Mouse (Mus musculus) CH12.LX (cell line): ENCODE measurements around the gene Mgll.

Experiments used
- BHLHE40 ChIP-seq: IDR thresholded peaks from 2 replicates; pipeline ENCODE4 v1.6.1; 2011; ENCODE audit warnings: mild to moderate bottlenecking, low read depth, low read length, improper control_type of control experiment
- CTCF ChIP-seq, 2 experiments: IDR thresholded peaks in 1 of 2; conservative IDR thresholded peaks in 1 of 2; 2 replicates each; pipeline ENCODE4 v1.5.1; 2011 to 2012; ENCODE audit warnings: low read depth in 2 of 2, low read length in 2 of 2, improper control_type of control experiment in 1 of 2, inconsistent platforms in 1 of 2, mild to moderate bottlenecking in 1 of 2, moderate library complexity in 1 of 2
- E2F4 ChIP-seq: IDR thresholded peaks from 2 replicates; pipeline ENCODE4 v1.6.1; 2011; ENCODE audit warnings: low read depth, low read length, improper control_type of control experiment; ENCODE audit not compliant: insufficient replicate concordance
- EP300 ChIP-seq: IDR thresholded peaks from 2 replicates; pipeline ENCODE4 v1.6.1; 2011; ENCODE audit warnings: low read length, improper control_type of control experiment
- ETS1 ChIP-seq: conservative IDR thresholded peaks from 2 replicates; pipeline ENCODE4 v1.6.1; 2012; ENCODE audit warnings: low read depth, mild to moderate bottlenecking, inconsistent platforms, low read length, improper control_type of control experiment, moderate library complexity
- KAT2A ChIP-seq: IDR thresholded peaks from 2 replicates; pipeline ENCODE4 v1.6.1; 2012; ENCODE audit warnings: low read length, improper control_type of control experiment, inconsistent platforms; ENCODE audit not compliant: insufficient replicate concordance
- MAFK ChIP-seq: IDR thresholded peaks from 2 replicates; pipeline ENCODE4 v1.6.1; 2011; ENCODE audit warnings: low read length, improper control_type of control experiment; ENCODE audit not compliant: insufficient replicate concordance
- MAZ ChIP-seq: IDR thresholded peaks from 2 replicates; pipeline ENCODE4 v1.6.1; 2012; ENCODE audit warnings: low read depth, mild to moderate bottlenecking, inconsistent platforms, low read length, improper control_type of control experiment, moderate library complexity
- MYC ChIP-seq: IDR thresholded peaks from 2 replicates; pipeline ENCODE4 v1.6.1; 2011; ENCODE audit warnings: low read depth, mild to moderate bottlenecking, improper control_type of control experiment, low read length
- POLR2A ChIP-seq: IDR thresholded peaks from 2 replicates; pipeline ENCODE4 v1.6.1; 2011; ENCODE audit warnings: low read depth, mild to moderate bottlenecking, improper control_type of control experiment, low read length
- POLR2AphosphoS2 ChIP-seq: IDR thresholded peaks from 2 replicates; pipeline ENCODE4 v1.6.1; 2011; ENCODE audit warnings: low read depth, low read length, improper control_type of control experiment
- TCF12 ChIP-seq: IDR thresholded peaks from 2 replicates; pipeline ENCODE4 v1.6.1; 2014; ENCODE audit warnings: low read depth, mild to moderate bottlenecking, inconsistent platforms, low read length, improper control_type of control experiment
- ZC3H11A ChIP-seq: IDR thresholded peaks from 2 replicates; pipeline ENCODE4 v1.6.1; 2012; ENCODE audit warnings: low read depth, mild to moderate bottlenecking, inconsistent platforms, low read length, improper control_type of control experiment

GRCm38 (mm10) chr6:88803051-88803450 is 78.8 kb downstream of the Mgll start:
- TF ChIP-seq ETS1, result no peak
- no peak for TF ChIP-seq TCF12
- no peak for TF ChIP-seq MYC
- no peak for TF ChIP-seq MAFK
- TF ChIP-seq CTCF (conservative IDR thresholded peaks at IDR 0.05 in 1 of 2, IDR thresholded peaks at IDR 0.05 in 1 of 2; ENCODE audit: low read depth in 2 of 2, low read length in 2 of 2), result no peak
- TF ChIP-seq KAT2A, result no peak
- no peak for TF ChIP-seq POLR2A
- TF ChIP-seq E2F4, result no peak
- no peak for TF ChIP-seq POLR2AphosphoS2
- TF ChIP-seq EP300, result no peak
- no peak for TF ChIP-seq BHLHE40
- no peak for TF ChIP-seq ZC3H11A
- TF ChIP-seq MAZ, result no peak
